Mouse (Mus musculus) kidney, postnatal 10 days (tissue): ENCODE measurements around the gene Ang.

Experiments
- DNase-seq: peaks from one replicate; pipeline ENCODE4 v3.0.0; 2021; ENCODE audit warnings: mixed read lengths

The Ang gene

GRCm38 (mm10) chr14:51090921-51091900, at the start of gene Ang, which contains the start of gene Rnase4:
Ang (plus strand) TSS chr14:51091150.
Rnase4 (plus strand) TSS chr14:51091077.
- DNase-seq = peak; percentile 67

- no peak for DNase-seq
Measured at GRCm38 (mm10) chr14:51041769-51042168, 49.2 kb upstream of the Ang start, which contains the start of gene Rnase9. Rnase9 (minus strand) TSS chr14:51041869.

- DNase-seq = no peak
Measured at GRCm38 (mm10) chr14:51047846-51048245, 43.1 kb upstream of the Ang start.

GRCm38 (mm10) chr14:51050063-51050462, 40.9 kb upstream of the Ang start, which contains the start of gene Rnase11:
Rnase11 (minus strand) TSS chr14:51050163.
- no peak for DNase-seq

- no peak for DNase-seq
Measured at GRCm38 (mm10) chr14:51051941-51052340, 39.0 kb upstream of the Ang start.

GRCm38 (mm10) chr14:51053176-51053575, 37.8 kb upstream of the Ang start:
- DNase-seq = no peak

- DNase-seq = no peak
Measured at GRCm38 (mm10) chr14:51054243-51055237, 36.4 kb upstream of the Ang start.

- DNase-seq = no peak
Measured at GRCm38 (mm10) chr14:51057401-51057831, 33.5 kb upstream of the Ang start, which contains the start of gene Rnase12. Rnase12 (minus strand) TSS chr14:51057661.

- DNase-seq = no peak
Measured at GRCm38 (mm10) chr14:51060761-51061160, 30.2 kb upstream of the Ang start.

GRCm38 (mm10) chr14:51068956-51069355, 22.0 kb upstream of the Ang start:
- no peak for DNase-seq

GRCm38 (mm10) chr14:51069617-51070016, 21.3 kb upstream of the Ang start:
- DNase-seq = peak; percentile 60

GRCm38 (mm10) chr14:51074335-51074734, 16.6 kb upstream of the Ang start, which contains the start of gene Olfr750:
Olfr750 (minus strand) TSS chr14:51074435.
- no peak for DNase-seq

GRCm38 (mm10) chr14:51079180-51079579, 11.8 kb upstream of the Ang start:
- no peak for DNase-seq

- no peak for DNase-seq
Measured at GRCm38 (mm10) chr14:51081035-51081434, 9.9 kb upstream of the Ang start.

GRCm38 (mm10) chr14:51082599-51083581, 8.1 kb upstream of the Ang start:
- DNase-seq = peak; percentile 67

- no peak for DNase-seq
Measured at GRCm38 (mm10) chr14:51083805-51084204, 7.1 kb upstream of the Ang start.

GRCm38 (mm10) chr14:51085086-51085485, 5.9 kb upstream of the Ang start:
- no peak for DNase-seq

GRCm38 (mm10) chr14:51085911-51086310, 5.0 kb upstream of the Ang start:
- no peak for DNase-seq

GRCm38 (mm10) chr14:51087762-51088161, 3.2 kb upstream of the Ang start:
- no peak for DNase-seq

GRCm38 (mm10) chr14:51088166-51088969, 2.6 kb upstream of the Ang start:
- DNase-seq = peak; percentile 89
